Mouse (Mus musculus) liver, adult 2 months (tissue): ENCODE measurements around the gene Mt3.

Source experiments
- CTCF ChIP-seq: fragments of 200-500 bp; IDR thresholded peaks from 2 replicates; pipeline ENCODE4 v1.5.1; 2011; ENCODE audit warnings: low read depth, low read length, control low read depth
- POLR2A ChIP-seq: fragments of 200-500 bp; IDR thresholded peaks from 2 replicates; pipeline ENCODE4 v1.6.1; 2011; ENCODE audit warnings: low read length, control low read depth; ENCODE audit not compliant: insufficient read depth; ENCODE audit errors: extremely low read depth

DNA sequence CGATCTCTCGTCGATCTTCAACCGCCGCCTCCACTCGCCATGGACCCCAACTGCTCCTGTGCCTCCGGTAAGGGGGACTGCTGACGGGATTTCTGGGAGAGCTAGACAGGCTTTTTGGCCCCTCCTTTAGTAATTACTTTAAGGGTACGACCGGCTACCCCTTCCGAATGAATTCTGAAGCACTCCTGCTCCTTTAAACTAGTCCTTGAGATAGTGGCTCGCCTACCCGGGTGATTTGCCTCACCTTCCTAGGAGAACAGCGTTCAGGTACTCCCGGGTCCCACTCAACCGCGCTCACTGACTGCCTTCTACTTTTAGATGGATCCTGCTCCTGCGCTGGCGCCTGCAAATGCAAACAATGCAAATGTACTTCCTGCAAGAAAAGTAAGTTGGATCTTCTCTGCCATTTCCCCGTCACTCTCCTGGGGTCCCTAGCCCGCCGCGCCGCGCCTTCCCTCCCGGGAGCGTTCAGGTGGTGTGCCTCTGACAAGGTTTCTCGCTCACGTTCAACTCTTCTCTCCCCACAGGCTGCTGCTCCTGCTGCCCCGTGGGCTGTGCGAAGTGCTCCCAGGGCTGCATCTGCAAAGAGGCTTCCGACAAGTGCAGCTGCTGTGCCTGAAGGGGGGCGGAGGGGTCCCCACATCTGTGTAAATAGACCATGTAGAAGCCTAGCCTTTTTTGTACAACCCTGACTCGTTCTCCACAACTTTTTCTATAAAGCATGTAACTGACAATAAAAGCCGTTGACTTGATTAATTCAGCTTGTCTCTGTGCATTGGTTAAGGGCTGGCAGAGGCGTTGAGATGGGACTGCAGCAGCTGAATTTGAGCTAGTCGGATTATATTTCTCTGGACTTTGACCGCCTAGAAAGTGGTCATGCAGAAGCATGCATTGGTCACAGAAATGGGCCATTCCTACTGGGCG, 20.7 kb downstream of the Mt3 start:
- TF ChIP-seq POLR2A: no peak
- no peak for TF ChIP-seq CTCF
